Mouse (Mus musculus): ENCODE results near the gene Cyp2d9. TPM values are rescaled to one million over a fixed set of nuclear protein-coding genes. Genes with fewer than 3 reads are reported as not detected.
"Not testable (repeated sequence)": the region's sequence is repeated elsewhere in the genome, so short reads cannot be mapped to it uniquely, and the experiment has no call there.

Gene Cyp2d9
- not detected in 2 replicates for polyA plus RNA-seq (2012; ENCODE audit: insufficient read depth, insufficient read length, low replicate concordance, missing spikeins)

DNA sequence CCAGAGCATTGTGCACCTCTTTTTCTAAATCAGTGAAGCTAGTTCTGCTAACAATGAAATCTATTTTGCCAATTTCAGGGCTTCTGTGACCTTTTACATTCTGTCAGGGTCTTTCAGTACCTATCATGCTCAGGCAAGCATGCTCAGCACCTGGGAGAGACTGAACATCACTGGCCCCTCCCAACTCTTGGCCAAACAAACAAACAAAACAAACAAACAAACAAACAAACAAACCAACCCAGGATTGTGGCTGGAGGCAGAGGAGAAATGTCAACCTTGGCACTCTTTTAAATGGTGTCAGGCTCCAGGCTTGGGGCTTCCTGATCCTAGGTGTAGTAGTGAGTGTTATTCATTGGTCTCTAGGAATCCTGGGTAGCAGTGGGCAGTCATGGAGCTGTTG is at the start of gene Cyp2d9:
Cyp2d9 (plus strand) TSS at position 301 of the 400 bp plus-strand sequence.
- Histone ChIP-seq H3K27ac (ENCODE audit: insufficient read depth, low read depth, low read length) (no peak within 1 kb of the TSS), H3K4me1 (ENCODE audit: control insufficient read depth, insufficient read depth, low read length) (no peaks in the 10 kb centered on the region), H3K4me3 (ENCODE audit: insufficient read depth, low read depth, low read length) (no peak within 1 kb of the TSS)
- TF ChIP-seq CTCF (IDR thresholded peaks at IDR 0.05; ENCODE audit: insufficient read depth, low read depth, low read length) (no peak), POLR2A (IDR thresholded peaks at IDR 0.05; ENCODE audit: insufficient read depth, low read depth, low read length) (no peak)

GRCm38 (mm10) chr15:82385729-82386128 is 47.5 kb upstream of the Cyp2d9 start:
- Histone ChIP-seq H3K4me1 (ENCODE audit: control insufficient read depth, insufficient read depth, low read length) (no peaks in the 10 kb centered on the region), H3K27ac (ENCODE audit: insufficient read depth, low read depth, low read length) (no peak overlapping the region), H3K4me3 (ENCODE audit: insufficient read depth, low read depth, low read length) (no peak overlapping the region)
- WGBS: 92% methylated on average over 2 of the region's 2 CpGs
- TF ChIP-seq POLR2A (IDR thresholded peaks at IDR 0.05; ENCODE audit: insufficient read depth, low read depth, low read length) (no peak), CTCF (IDR thresholded peaks at IDR 0.05; ENCODE audit: insufficient read depth, low read depth, low read length) (no peak)

DNA sequence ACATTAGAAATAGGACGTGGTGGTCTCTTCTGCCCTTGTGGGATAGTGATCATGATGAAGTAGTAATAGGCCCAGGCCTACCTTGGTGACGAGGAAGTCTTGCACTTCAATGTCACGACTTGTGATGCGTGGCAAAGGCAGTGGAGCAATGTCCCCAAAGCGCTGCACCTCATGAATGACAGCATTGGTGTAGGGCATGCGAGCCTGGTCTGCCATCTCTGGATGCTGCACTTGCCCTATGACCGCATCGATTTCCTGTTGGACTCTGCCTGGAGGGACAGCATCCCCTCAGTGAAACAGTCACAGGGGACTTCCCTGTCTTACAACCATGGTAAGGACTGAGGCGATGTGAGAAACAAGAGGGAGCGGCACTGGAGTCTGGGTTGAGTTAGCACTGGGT is 43.3 kb upstream of the Cyp2d9 start:
- WGBS: 95% methylated on average over 10 of the region's 10 CpGs
- not testable (repeated sequence) for H3K4me1 ChIP-seq (ENCODE audit: control insufficient read depth, insufficient read depth, low read length); H3K4me3 ChIP-seq (ENCODE audit: insufficient read depth, low read depth, low read length); H3K27ac ChIP-seq (ENCODE audit: insufficient read depth, low read depth, low read length)

- WGBS: 83% methylated on average over 2 of the region's 2 CpGs
- not testable (repeated sequence) for H3K27ac ChIP-seq (ENCODE audit: insufficient read depth, low read depth, low read length); H3K4me1 ChIP-seq (ENCODE audit: control insufficient read depth, insufficient read depth, low read length); H3K4me3 ChIP-seq (ENCODE audit: insufficient read depth, low read depth, low read length)
These were observed 39.3 kb upstream of the Cyp2d9 start, which contains the start of gene Cyp2d11 for GRCm38 (mm10) chr15:82393922-82394321. Gene Cyp2d11 (minus strand): TSS chr15:82394022.

- not testable (repeated sequence) for H3K4me3 ChIP-seq (ENCODE audit: insufficient read depth, low read depth, low read length); H3K27ac ChIP-seq (ENCODE audit: insufficient read depth, low read depth, low read length); H3K4me1 ChIP-seq (ENCODE audit: control insufficient read depth, insufficient read depth, low read length)
- 93% methylated on average over 3 of the region's 3 CpGs for WGBS
These were observed 37.3 kb upstream of the Cyp2d9 start for GRCm38 (mm10) chr15:82395955-82396354.

GRCm38 (mm10) chr15:82401516-82401915 is 31.7 kb upstream of the Cyp2d9 start:
- no peak for TF ChIP-seq POLR2A (IDR thresholded peaks at IDR 0.05; ENCODE audit: insufficient read depth, low read depth, low read length)
- TF ChIP-seq CTCF (IDR thresholded peaks at IDR 0.05; ENCODE audit: insufficient read depth, low read depth, low read length): no peak
- WGBS: 45% methylated on average over 2 of the region's 2 CpGs
- Histone ChIP-seq H3K4me1 (ENCODE audit: control insufficient read depth, insufficient read depth, low read length) (no peaks in the 10 kb centered on the region), H3K27ac (ENCODE audit: insufficient read depth, low read depth, low read length) (no peak overlapping the region), H3K4me3 (ENCODE audit: insufficient read depth, low read depth, low read length) (no peak overlapping the region)

DNA sequence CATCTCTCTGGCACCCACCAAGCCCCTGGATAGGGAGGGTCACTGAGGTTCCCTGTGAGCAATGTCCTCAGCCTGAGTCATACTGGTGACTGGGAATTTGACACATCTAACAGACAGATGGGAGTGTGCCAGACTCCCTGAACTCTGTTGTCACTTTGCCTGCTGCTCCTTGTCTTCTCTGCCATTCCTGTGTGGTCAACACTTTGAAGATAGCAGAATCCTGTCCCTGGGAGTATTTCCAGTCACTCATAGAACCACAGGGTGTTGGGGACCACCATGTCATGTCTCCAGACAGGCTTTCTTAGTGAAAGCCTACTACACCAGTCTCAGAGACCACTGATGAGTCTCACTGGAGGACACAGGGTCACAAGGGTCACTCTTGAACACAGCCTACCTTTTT is 31.1 kb upstream of the Cyp2d9 start:
- TF ChIP-seq POLR2A (IDR thresholded peaks at IDR 0.05; ENCODE audit: insufficient read depth, low read depth, low read length) (no peak), CTCF (IDR thresholded peaks at IDR 0.05; ENCODE audit: insufficient read depth, low read depth, low read length) (no peak)
- no peaks in the 10 kb centered on the region for H3K4me1 ChIP-seq (ENCODE audit: control insufficient read depth, insufficient read depth, low read length)
- H3K27ac ChIP-seq (ENCODE audit: insufficient read depth, low read depth, low read length): no peak overlapping the region
- H3K4me3 ChIP-seq (ENCODE audit: insufficient read depth, low read depth, low read length): no peak overlapping the region

DNA sequence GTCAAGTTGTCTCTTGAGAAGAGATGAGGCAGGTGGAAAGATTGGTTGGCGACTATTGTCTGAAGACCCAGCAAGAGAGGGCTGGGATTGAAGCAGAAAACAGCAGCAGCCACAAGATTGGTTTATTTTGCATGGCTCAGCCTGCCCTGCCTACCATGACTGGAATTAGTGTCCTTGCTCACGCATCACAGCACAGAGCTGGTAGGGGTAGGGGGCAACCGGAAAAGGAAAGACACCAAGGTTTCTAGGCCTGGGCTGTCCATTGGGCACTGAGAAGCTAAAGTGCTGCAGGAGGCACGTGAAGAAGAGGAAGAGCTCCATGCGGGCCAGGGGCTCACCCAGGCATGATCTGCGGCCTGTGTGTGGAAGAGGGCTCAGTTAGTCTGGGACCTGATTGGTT is 30.5 kb upstream of the Cyp2d9 start:
- no peak overlapping the region for H3K4me3 ChIP-seq (ENCODE audit: insufficient read depth, low read depth, low read length)
- TF ChIP-seq POLR2A (IDR thresholded peaks at IDR 0.05; ENCODE audit: insufficient read depth, low read depth, low read length) (no peak), CTCF (IDR thresholded peaks at IDR 0.05; ENCODE audit: insufficient read depth, low read depth, low read length) (no peak)
- no peak overlapping the region for H3K27ac ChIP-seq (ENCODE audit: insufficient read depth, low read depth, low read length)
- no peaks in the 10 kb centered on the region for H3K4me1 ChIP-seq (ENCODE audit: control insufficient read depth, insufficient read depth, low read length)
- 91% methylated on average over 6 of the region's 6 CpGs for WGBS

DNA sequence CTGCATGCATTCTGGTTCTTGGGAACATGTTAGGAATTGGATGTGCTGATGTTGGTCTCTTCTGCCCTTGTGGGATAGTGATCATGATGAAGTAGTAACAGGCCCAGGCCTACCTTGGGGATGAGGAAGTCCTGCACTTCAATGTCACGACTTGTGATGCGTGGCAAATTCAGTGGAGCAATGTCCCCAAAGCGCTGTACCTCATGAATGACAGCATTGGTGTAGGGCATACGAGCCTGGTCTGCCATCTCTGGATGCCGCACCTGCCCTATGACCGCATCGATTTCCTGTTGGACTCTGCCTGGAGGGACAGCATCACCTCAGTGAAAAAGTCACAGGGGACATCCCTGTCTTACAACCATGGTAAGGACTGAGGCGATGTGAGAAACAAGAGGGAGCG is 29.6 kb upstream of the Cyp2d9 start:
- Histone ChIP-seq H3K4me3 (ENCODE audit: insufficient read depth, low read depth, low read length) (no peak overlapping the region), H3K27ac (ENCODE audit: insufficient read depth, low read depth, low read length) (no peak overlapping the region), H3K4me1 (ENCODE audit: control insufficient read depth, insufficient read depth, low read length) (no peaks in the 10 kb centered on the region)
- WGBS: 96% methylated on average over 9 of the region's 9 CpGs
- TF ChIP-seq CTCF (IDR thresholded peaks at IDR 0.05; ENCODE audit: insufficient read depth, low read depth, low read length) (no peak), POLR2A (IDR thresholded peaks at IDR 0.05; ENCODE audit: insufficient read depth, low read depth, low read length) (no peak)

GRCm38 (mm10) chr15:82404163-82404562 is 29.1 kb upstream of the Cyp2d9 start:
- WGBS: 92% methylated on average over 3 of the region's 3 CpGs
- Histone ChIP-seq H3K4me1 (ENCODE audit: control insufficient read depth, insufficient read depth, low read length) (no peaks in the 10 kb centered on the region), H3K4me3 (ENCODE audit: insufficient read depth, low read depth, low read length) (no peak overlapping the region), H3K27ac (ENCODE audit: insufficient read depth, low read depth, low read length) (no peak overlapping the region)
- TF ChIP-seq CTCF (IDR thresholded peaks at IDR 0.05; ENCODE audit: insufficient read depth, low read depth, low read length) (no peak), POLR2A (IDR thresholded peaks at IDR 0.05; ENCODE audit: insufficient read depth, low read depth, low read length) (no peak)

Data from olfactory bulb, adult 2 months (tissue).